Mouse (Mus musculus) midbrain, embryonic 16.5 days (tissue): ENCODE data around the gene Gm12216. TPM values are rescaled to one million over a fixed set of nuclear protein-coding genes. Genes with fewer than 3 reads are reported as not detected.
"Not testable (repeated sequence)": the region's sequence is repeated elsewhere in the genome, so short reads cannot be mapped to it uniquely, and the experiment has no call there.

Source experiments
- ATAC-seq: fragments of 200-750 bp; cut with Nextera tagmentation; 2 replicates; pipeline ENCODE4 v1.8.0; 2017; ENCODE audit warnings: moderate TSS enrichment
- H3K27ac ChIP-seq: fragments of 300-500 bp; sonication (generic); 2 replicates; pipeline ENCODE4 v1.5.1; 2014; ENCODE audit warnings: mild to moderate bottlenecking, low read length, mixed read lengths
- H3K27me3 ChIP-seq: fragments of 300-500 bp; sonication (generic); 2 replicates; pipeline ENCODE4 v1.6.1; 2014; ENCODE audit warnings: low read depth, low read length, mixed read lengths; ENCODE audit not compliant: control insufficient read depth, insufficient read depth
- H3K36me3 ChIP-seq: fragments of 300-500 bp; sonication (generic); 2 replicates; pipeline ENCODE4 v1.6.1; 2014; ENCODE audit warnings: mild to moderate bottlenecking, low read length, moderate library complexity, mixed read lengths; ENCODE audit not compliant: control insufficient read depth, insufficient read depth
- H3K4me1 ChIP-seq: fragments of 300-500 bp; sonication (generic); 2 replicates; pipeline ENCODE4 v1.6.1; 2014; ENCODE audit warnings: mild to moderate bottlenecking, low read length, mixed read lengths; ENCODE audit not compliant: control insufficient read depth, insufficient read depth
- H3K4me2 ChIP-seq: fragments of 300-500 bp; sonication (generic); 2 replicates; pipeline ENCODE4 v1.6.1; 2014; ENCODE audit warnings: mild to moderate bottlenecking, low read length, mixed read lengths
- H3K4me3 ChIP-seq: fragments of 300-500 bp; sonication (generic); 2 replicates; pipeline ENCODE4 v1.5.1; 2014; ENCODE audit warnings: low read depth, mild to moderate bottlenecking, low read length, moderate library complexity, mixed read lengths
- H3K9ac ChIP-seq: fragments of 300-500 bp; sonication (generic); 2 replicates; pipeline ENCODE4 v1.6.1; 2014; ENCODE audit warnings: low read depth, low read length, mixed read lengths
- H3K9me3 ChIP-seq: fragments of 300-500 bp; sonication (generic); replicated peaks from 2 replicates; pipeline ENCODE4 v1.6.1; 2014; ENCODE audit warnings: mild to moderate bottlenecking, low read length, mixed read lengths; ENCODE audit not compliant: control insufficient read depth, poor library complexity, severe bottlenecking
- WGBS: fragments of 180-500 bp; shearing (Covaris S2); extraction: QIAGEN DNeasy Blood & Tissue Kit; methylation state at CpG from one replicate; pipeline ENCODE4 v1.1.7; 2014; 5-methylcytosine and 5-hydroxymethylcytosine counted together
- polyA plus RNA-seq: library from polyadenylated mRNA; unstranded; fragments of >200 nt; fragmentation: Nextera tagmentation; extraction: Ambion mirVana; gene quantifications from 2 replicates; pipeline ENCODE4 v1.2.1, GENCODE M21; 2015

The Gm12216 gene
- polyA plus RNA-seq, 1 experiment from 2014 or later, result 0.31 TPM

DNA sequence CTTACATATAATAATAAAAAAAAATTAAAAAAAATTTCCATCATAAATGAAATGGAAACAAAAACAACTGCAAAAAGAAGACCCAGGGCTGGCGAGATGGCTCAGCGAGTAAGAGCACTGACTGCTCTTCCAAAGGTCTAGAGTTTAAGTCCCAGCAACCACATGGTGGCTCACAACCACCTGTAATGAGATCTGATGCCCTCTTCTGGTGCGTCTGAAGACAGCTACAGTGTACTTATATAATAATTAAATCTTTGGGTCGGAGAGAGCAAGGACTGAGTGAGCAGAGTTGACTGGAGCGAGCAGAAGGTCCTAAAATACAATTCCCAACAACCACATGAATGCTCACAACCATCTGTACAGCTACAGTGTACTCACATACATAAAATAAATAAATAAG is 19.0 kb upstream of the Gm12216 start:
- not testable (repeated sequence) for H3K9me3 ChIP-seq, H3K27me3 ChIP-seq, H3K9ac ChIP-seq, H3K4me3 ChIP-seq, ATAC-seq, H3K4me1 ChIP-seq, H3K27ac ChIP-seq, H3K36me3 ChIP-seq, H3K4me2 ChIP-seq
- 78% methylated on average over 5 of the region's 5 CpGs for WGBS

DNA sequence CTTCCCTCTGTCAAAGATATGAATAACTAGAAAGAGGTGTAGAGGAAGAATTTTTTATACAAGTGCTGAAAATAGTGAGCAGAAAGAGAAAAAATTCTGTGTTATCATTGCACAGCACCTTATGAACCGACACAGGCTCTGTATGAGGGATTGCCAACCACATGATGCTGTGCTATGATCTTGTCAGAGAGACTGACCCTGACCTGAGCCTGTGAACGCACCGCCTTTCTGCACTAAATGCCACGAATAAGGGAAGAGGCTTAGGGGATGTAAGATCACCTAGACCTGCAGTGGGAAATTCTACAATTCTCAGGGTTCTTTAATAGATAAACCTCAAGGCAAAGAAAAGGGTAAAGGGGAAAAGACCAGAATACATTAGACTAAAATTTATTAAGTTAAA is 17.4 kb upstream of the Gm12216 start:
- no peak overlapping the region for H3K27ac ChIP-seq
- no peaks in the 10 kb centered on the region for H3K4me1 ChIP-seq
- peaks cover 7% of the 10 kb centered on the region; the same call in 1 of the 2 replicates for H3K36me3 ChIP-seq
- no peak overlapping the region for H3K9ac ChIP-seq
- WGBS, result 87% methylated on average over 4 of the region's 4 CpGs
- no peak overlapping the region for H3K4me3 ChIP-seq
- H3K4me2 ChIP-seq, result no peak overlapping the region
- H3K27me3 ChIP-seq, result no peaks in the 10 kb centered on the region
- no peak for ATAC-seq
- no peaks in the 10 kb centered on the region for H3K9me3 ChIP-seq

GRCm38 (mm10) chr11:53874706-53875105 is 15.7 kb upstream of the Gm12216 start:
- WGBS, result 77% methylated on average over 4 of the region's 4 CpGs
- H3K4me2 ChIP-seq, result no peak overlapping the region
- no peak overlapping the region for H3K9ac ChIP-seq
- H3K4me1 ChIP-seq, result no peaks in the 10 kb centered on the region
- no peak overlapping the region for H3K27ac ChIP-seq
- no peaks in the 10 kb centered on the region for H3K27me3 ChIP-seq
- H3K36me3 ChIP-seq, result peaks cover 10% of the 10 kb centered on the region
- H3K4me3 ChIP-seq, result no peak overlapping the region
- ATAC-seq, result no peak
- no peaks in the 10 kb centered on the region for H3K9me3 ChIP-seq

GRCm38 (mm10) chr11:53873909-53874704 is 15.1 kb upstream of the Gm12216 start:
- H3K4me2 ChIP-seq, H3K9me3 ChIP-seq, H3K9ac ChIP-seq, ATAC-seq, H3K27ac ChIP-seq, H3K27me3 ChIP-seq, H3K4me3 ChIP-seq, H3K4me1 ChIP-seq: not testable (repeated sequence)
- WGBS, result 59% methylated on average over 5 of the region's 5 CpGs
- peaks cover 10% of the 10 kb centered on the region for H3K36me3 ChIP-seq

GRCm38 (mm10) chr11:53871786-53872507 is 12.9 kb upstream of the Gm12216 start:
- ATAC-seq, result no peak
- H3K4me2 ChIP-seq, result no peak overlapping the region
- H3K4me1 ChIP-seq, result no peaks in the 10 kb centered on the region
- WGBS, result 97% methylated on average over 2 of the region's 2 CpGs
- H3K9ac ChIP-seq, result no peak overlapping the region
- H3K36me3 ChIP-seq, result peaks cover 10% of the 10 kb centered on the region
- H3K9me3 ChIP-seq, result no peaks in the 10 kb centered on the region
- no peak overlapping the region for H3K4me3 ChIP-seq
- no peak overlapping the region for H3K27ac ChIP-seq
- no peaks in the 10 kb centered on the region for H3K27me3 ChIP-seq

DNA sequence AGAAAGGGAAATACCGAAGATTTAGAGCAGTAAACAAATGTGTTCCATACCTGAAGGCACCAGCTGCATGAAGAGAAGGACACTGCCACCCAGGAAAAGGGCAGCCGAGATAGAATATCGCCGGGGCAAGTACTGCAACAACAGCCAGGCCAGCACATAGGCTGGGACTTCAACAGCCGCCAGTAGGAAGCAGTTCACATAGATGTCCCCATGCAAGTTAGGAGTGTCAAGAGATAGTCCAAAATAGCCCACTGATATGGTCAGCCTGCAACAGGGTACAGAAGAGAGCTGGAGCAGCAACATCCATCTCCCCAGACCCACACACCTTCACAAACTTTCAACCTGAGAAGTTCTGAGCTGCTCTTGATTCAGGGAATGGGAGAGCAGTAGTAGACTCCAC is 10.1 kb upstream of the Gm12216 start:
- Histone ChIP-seq H3K9me3 (no peaks in the 10 kb centered on the region), H3K4me2 (no peak overlapping the region), H3K9ac (no peak overlapping the region), H3K4me3 (no peak overlapping the region), H3K4me1 (no peaks in the 10 kb centered on the region), H3K27me3 (no peaks in the 10 kb centered on the region), H3K27ac (no peak overlapping the region), H3K36me3 (peaks cover 10% of the 10 kb centered on the region)
- 91% methylated on average over 5 of the region's 5 CpGs for WGBS
- no peak for ATAC-seq

GRCm38 (mm10) chr11:53868323-53868722 is 9.3 kb upstream of the Gm12216 start:
- H3K27me3 ChIP-seq, H3K4me1 ChIP-seq, H3K4me2 ChIP-seq, H3K4me3 ChIP-seq, ATAC-seq, H3K27ac ChIP-seq, H3K9ac ChIP-seq, H3K9me3 ChIP-seq: not testable (repeated sequence)
- 50% methylated on average over 5 of the region's 5 CpGs for WGBS
- peaks cover 10% of the 10 kb centered on the region for H3K36me3 ChIP-seq

GRCm38 (mm10) chr11:53864724-53865310 is 5.8 kb upstream of the Gm12216 start:
- not testable (repeated sequence) for H3K9ac ChIP-seq, H3K4me3 ChIP-seq, H3K4me1 ChIP-seq, H3K4me2 ChIP-seq, H3K27me3 ChIP-seq, H3K9me3 ChIP-seq, ATAC-seq, H3K36me3 ChIP-seq, H3K27ac ChIP-seq
- 89% methylated on average over 1 of the region's 4 CpGs for WGBS

- not testable (repeated sequence) for ATAC-seq, H3K27me3 ChIP-seq, H3K4me3 ChIP-seq, H3K9me3 ChIP-seq, H3K27ac ChIP-seq, H3K36me3 ChIP-seq, H3K4me1 ChIP-seq, H3K9ac ChIP-seq, H3K4me2 ChIP-seq
- 86% methylated on average over 8 of the region's 9 CpGs for WGBS
Observed at GRCm38 (mm10) chr11:53860944-53861343, 1.9 kb upstream of the Gm12216 start.
